Mouse (Mus musculus): ENCODE measurements around the gene Sipa1l3. TPM values are rescaled to one million over a fixed set of nuclear protein-coding genes. Genes with fewer than 3 reads are reported as not detected.

Sipa1l3 gene
- polyA plus RNA-seq, 1 experiment from 2014 or later = 22.0 TPM

DNA sequence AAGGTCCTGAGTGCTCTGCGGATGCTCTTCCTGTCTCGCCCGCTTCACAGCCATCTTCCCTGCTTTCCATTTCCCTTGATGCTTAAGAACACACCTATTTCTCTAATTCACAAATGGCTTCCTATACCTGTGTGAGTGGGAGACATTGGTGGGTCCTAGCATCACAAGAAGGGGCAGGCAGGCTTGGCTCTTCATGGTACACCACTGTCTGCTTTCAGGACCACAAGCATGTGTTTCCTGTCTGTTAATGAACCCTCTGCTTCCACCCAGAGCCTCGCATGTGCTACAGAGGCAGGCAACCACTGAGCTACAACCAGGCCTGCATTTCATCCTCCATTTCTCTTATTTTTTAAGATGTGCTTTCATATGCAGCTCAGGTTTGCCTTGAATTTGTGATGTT is 116.4 kb downstream of the Sipa1l3 start:
- no peak for ATAC-seq
- Histone ChIP-seq H3K4me1 (replicated peaks; ENCODE audit: control insufficient read depth, insufficient read depth, low read length) (no peaks in the 10 kb centered on the region), H3K9ac (ENCODE audit: low read depth, low read length) (no peak overlapping the region), H3K4me2 (replicated peaks; ENCODE audit: low read depth) (no peak overlapping the region), H3K36me3 (ENCODE audit: control insufficient read depth, insufficient read depth) (peaks cover 57% of the 10 kb centered on the region), H3K27ac (ENCODE audit: low read depth, low read length) (no peak overlapping the region), H3K27me3 (replicated peaks; ENCODE audit: control insufficient read depth, insufficient read depth, low read length) (no peaks in the 10 kb centered on the region), H3K9me3 (ENCODE audit: control insufficient read depth) (no peaks in the 10 kb centered on the region), H3K4me3 (ENCODE audit: low read depth, low read length) (no peak overlapping the region)
- 95% methylated on average over 4 of the region's 4 CpGs for WGBS
- TF ChIP-seq CTCF (IDR thresholded peaks at IDR 0.05; ENCODE audit: low read depth) = no peak

DNA sequence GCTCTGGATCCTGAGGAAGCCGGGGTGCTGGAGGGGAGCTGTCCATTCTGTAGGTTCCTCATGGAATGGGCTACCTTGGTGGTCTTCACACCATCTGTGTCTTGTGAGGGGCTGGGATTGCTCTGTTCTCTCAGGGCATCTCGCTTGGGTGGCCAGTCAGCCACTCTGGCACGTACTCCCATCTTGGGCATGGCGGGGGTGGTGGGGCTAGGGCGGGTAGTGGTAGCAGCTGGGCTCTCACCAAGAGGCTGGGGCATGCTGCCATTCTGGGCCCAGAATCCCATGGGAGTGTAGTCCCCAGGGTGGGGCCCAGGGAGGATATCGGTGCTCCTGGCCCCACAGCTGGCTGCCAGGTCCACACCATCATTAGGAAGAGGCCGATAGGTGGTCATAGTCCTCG is 118.0 kb downstream of the Sipa1l3 start:
- WGBS = 94% methylated on average over 8 of the region's 8 CpGs
- TF ChIP-seq CTCF (IDR thresholded peaks at IDR 0.05; ENCODE audit: low read depth) = no peak
- no peak for ATAC-seq
- no peak overlapping the region for H3K4me3 ChIP-seq (ENCODE audit: low read depth, low read length)
- no peak overlapping the region for H3K4me2 ChIP-seq (replicated peaks; ENCODE audit: low read depth)
- H3K4me1 ChIP-seq (replicated peaks; ENCODE audit: control insufficient read depth, insufficient read depth, low read length) = no peaks in the 10 kb centered on the region
- H3K9me3 ChIP-seq (ENCODE audit: control insufficient read depth) = no peaks in the 10 kb centered on the region
- no peaks in the 10 kb centered on the region for H3K27me3 ChIP-seq (replicated peaks; ENCODE audit: control insufficient read depth, insufficient read depth, low read length)
- no peak overlapping the region for H3K9ac ChIP-seq (ENCODE audit: low read depth, low read length)
- H3K36me3 ChIP-seq (ENCODE audit: control insufficient read depth, insufficient read depth) = peaks cover 59% of the 10 kb centered on the region
- H3K27ac ChIP-seq (ENCODE audit: low read depth, low read length) = no peak overlapping the region

DNA sequence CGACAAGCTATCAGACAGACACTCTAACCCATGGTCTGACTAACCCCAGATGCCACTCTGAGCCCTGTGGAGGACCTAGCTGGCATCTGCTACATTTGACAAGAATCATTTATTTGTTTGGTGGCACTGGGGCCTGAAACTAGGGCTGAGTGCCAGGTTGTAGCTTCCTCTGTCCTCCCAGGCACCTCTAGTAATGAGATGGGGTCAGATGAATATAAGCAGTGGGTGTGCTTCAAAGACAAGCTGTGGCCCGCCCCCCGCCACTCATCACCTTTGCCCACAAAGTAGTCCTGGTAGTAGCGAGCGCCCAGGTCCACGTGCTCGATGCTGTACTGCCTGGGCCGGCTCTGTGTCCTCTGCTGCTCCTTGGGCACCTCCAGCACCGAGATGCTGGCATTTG is 119.4 kb downstream of the Sipa1l3 start:
- no peak overlapping the region for H3K9ac ChIP-seq (ENCODE audit: low read depth, low read length)
- no peaks in the 10 kb centered on the region for H3K27me3 ChIP-seq (replicated peaks; ENCODE audit: control insufficient read depth, insufficient read depth, low read length)
- WGBS = 95% methylated on average over 9 of the region's 9 CpGs
- no peak overlapping the region for H3K4me2 ChIP-seq (replicated peaks; ENCODE audit: low read depth)
- H3K27ac ChIP-seq (ENCODE audit: low read depth, low read length) = no peak overlapping the region
- H3K9me3 ChIP-seq (ENCODE audit: control insufficient read depth) = no peaks in the 10 kb centered on the region
- peaks cover 68% of the 10 kb centered on the region for H3K36me3 ChIP-seq (ENCODE audit: control insufficient read depth, insufficient read depth)
- no peak overlapping the region for H3K4me3 ChIP-seq (ENCODE audit: low read depth, low read length)
- H3K4me1 ChIP-seq (replicated peaks; ENCODE audit: control insufficient read depth, insufficient read depth, low read length) = no peaks in the 10 kb centered on the region
- no peak for ATAC-seq
- TF ChIP-seq CTCF (IDR thresholded peaks at IDR 0.05; ENCODE audit: low read depth) = no peak

DNA sequence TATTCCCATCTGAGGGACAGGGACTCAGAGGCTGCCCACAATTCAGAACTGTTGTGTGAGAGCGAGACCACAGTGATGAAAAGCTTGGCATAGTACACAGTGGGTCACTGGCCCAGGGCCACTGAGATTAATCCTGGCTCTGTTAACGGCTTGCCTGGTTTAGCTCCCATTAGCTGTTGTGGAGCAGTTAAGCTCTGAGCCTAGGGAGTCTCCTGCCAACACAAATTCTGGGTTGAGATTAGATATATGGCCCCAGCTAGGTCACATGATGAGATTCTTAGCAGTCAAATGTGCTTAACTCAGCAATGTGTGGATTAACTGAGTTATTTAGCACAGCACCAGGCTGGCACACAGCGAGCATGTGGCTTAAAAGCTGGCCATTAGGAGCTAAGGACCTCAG is 121.0 kb downstream of the Sipa1l3 start:
- no peaks in the 10 kb centered on the region for H3K27me3 ChIP-seq (replicated peaks; ENCODE audit: control insufficient read depth, insufficient read depth, low read length)
- peaks cover 70% of the 10 kb centered on the region for H3K36me3 ChIP-seq (ENCODE audit: control insufficient read depth, insufficient read depth)
- H3K27ac ChIP-seq (ENCODE audit: low read depth, low read length) = no peak overlapping the region
- H3K4me1 ChIP-seq (replicated peaks; ENCODE audit: control insufficient read depth, insufficient read depth, low read length) = no peaks in the 10 kb centered on the region
- no peak overlapping the region for H3K9ac ChIP-seq (ENCODE audit: low read depth, low read length)
- H3K9me3 ChIP-seq (ENCODE audit: control insufficient read depth) = no peaks in the 10 kb centered on the region
- ATAC-seq = no peak
- H3K4me3 ChIP-seq (ENCODE audit: low read depth, low read length) = no peak overlapping the region
- TF ChIP-seq CTCF (IDR thresholded peaks at IDR 0.05; ENCODE audit: low read depth) = no peak
- 71% methylated on average over 3 of the region's 3 CpGs for WGBS
- no peak overlapping the region for H3K4me2 ChIP-seq (replicated peaks; ENCODE audit: low read depth)

DNA sequence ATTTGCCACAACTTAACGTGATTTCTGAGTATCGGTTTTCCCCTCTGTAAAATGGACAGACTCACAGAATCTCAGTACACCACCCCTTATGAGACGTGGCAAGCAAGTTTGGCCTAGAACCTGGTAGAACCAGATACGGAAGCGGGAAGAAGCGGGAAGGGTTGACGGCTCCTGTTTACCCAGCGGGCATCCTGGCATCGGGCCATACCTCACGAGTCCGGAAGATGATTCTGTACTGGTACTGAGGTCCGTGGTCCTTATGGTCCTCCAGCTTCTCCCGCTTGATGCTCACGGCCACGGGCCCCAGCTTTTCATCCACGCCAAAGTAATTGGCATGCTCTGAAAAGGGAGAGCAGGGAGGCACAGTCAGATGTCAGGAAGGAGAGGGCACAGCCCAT is 121.5 kb downstream of the Sipa1l3 start:
- Histone ChIP-seq H3K27ac (ENCODE audit: low read depth, low read length) (no peak overlapping the region), H3K9ac (ENCODE audit: low read depth, low read length) (no peak overlapping the region), H3K36me3 (ENCODE audit: control insufficient read depth, insufficient read depth) (peaks cover 65% of the 10 kb centered on the region), H3K9me3 (ENCODE audit: control insufficient read depth) (no peaks in the 10 kb centered on the region), H3K4me1 (replicated peaks; ENCODE audit: control insufficient read depth, insufficient read depth, low read length) (no peaks in the 10 kb centered on the region), H3K4me2 (replicated peaks; ENCODE audit: low read depth) (no peak overlapping the region), H3K27me3 (replicated peaks; ENCODE audit: control insufficient read depth, insufficient read depth, low read length) (no peaks in the 10 kb centered on the region), H3K4me3 (ENCODE audit: low read depth, low read length) (no peak overlapping the region)
- no peak for TF ChIP-seq CTCF (IDR thresholded peaks at IDR 0.05; ENCODE audit: low read depth)
- 93% methylated on average over 16 of the region's 16 CpGs for WGBS
- no peak for ATAC-seq

DNA sequence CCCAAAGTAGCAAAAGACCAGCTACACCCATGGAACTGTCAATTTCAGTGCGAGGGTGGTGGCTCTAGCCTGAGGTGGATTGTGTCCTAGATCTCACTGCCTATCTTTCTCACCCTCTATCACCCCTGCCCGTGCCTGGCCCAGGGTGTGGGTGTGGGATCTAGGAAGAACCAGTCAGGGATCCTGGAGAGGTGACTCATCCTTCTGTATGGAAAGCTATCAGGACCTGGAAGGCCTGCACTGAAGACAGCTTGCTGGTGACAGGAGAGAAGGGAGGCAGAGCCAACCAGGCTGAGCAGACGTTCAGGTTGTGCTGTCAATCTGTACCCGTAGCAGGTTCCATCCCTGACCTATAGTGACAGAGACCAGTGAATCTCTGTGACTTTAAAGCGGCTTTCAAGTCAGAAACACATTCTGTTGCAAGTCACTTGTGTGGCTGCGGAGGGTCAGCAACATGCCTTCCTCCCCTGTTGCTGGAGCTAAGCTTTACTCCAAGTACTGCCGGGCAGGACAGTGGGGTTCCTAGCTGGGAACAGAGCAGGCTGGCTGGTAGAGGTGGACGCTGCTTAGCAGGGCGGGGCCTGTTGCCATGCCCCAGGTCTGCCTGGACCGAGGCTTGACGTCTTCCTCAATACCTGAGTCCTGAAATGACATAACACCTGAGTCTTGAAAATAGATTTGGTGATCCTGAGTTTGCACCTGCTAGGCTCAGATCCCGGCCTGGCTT is 122.1 kb downstream of the Sipa1l3 start:
- H3K9me3 ChIP-seq (ENCODE audit: control insufficient read depth) = no peaks in the 10 kb centered on the region
- no peak overlapping the region for H3K27ac ChIP-seq (ENCODE audit: low read depth, low read length)
- WGBS = 80% methylated on average over 12 of the region's 12 CpGs
- H3K27me3 ChIP-seq (replicated peaks; ENCODE audit: control insufficient read depth, insufficient read depth, low read length) = no peaks in the 10 kb centered on the region
- no peak overlapping the region for H3K9ac ChIP-seq (ENCODE audit: low read depth, low read length)
- ATAC-seq = no peak
- no peak overlapping the region for H3K4me3 ChIP-seq (ENCODE audit: low read depth, low read length)
- peaks cover 67% of the 10 kb centered on the region for H3K36me3 ChIP-seq (ENCODE audit: control insufficient read depth, insufficient read depth)
- H3K4me1 ChIP-seq (replicated peaks; ENCODE audit: control insufficient read depth, insufficient read depth, low read length) = no peaks in the 10 kb centered on the region
- no peak overlapping the region for H3K4me2 ChIP-seq (replicated peaks; ENCODE audit: low read depth)
- TF ChIP-seq CTCF (IDR thresholded peaks at IDR 0.05; ENCODE audit: low read depth) = no peak

Measured in intestine, postnatal 0 days (tissue).